Mouse (Mus musculus) lung, adult 2 months (tissue): Measurements from ENCODE around the gene Ifnl3. TPM values are rescaled to one million over a fixed set of nuclear protein-coding genes. Genes with fewer than 3 reads are reported as not detected.

Experiments
- DNase-seq: peaks from one replicate; pipeline ENCODE4 v3.0.0; 2022
- H3K4me1 ChIP-seq: fragments of 200-500 bp; 2 replicates; pipeline ENCODE4 v1.6.1; 2011; ENCODE audit warnings: low read length; ENCODE audit not compliant: control insufficient read depth, insufficient read depth
- H3K4me3 ChIP-seq: fragments of 200-500 bp; replicated peaks from 2 replicates; pipeline ENCODE3; 2011; ENCODE audit warnings: low read depth, mild to moderate bottlenecking, control low read depth, low read length; ENCODE audit errors: extremely low read depth
- CTCF ChIP-seq: fragments of 200-500 bp; IDR thresholded peaks from 2 replicates; pipeline ENCODE4 v1.5.1; 2011; ENCODE audit warnings: mild to moderate bottlenecking, low read length, control low read depth; ENCODE audit not compliant: insufficient read depth
- POLR2A ChIP-seq: fragments of 200-500 bp; IDR thresholded peaks from 2 replicates; pipeline ENCODE4 v1.6.1; 2011; ENCODE audit warnings: low read depth, mild to moderate bottlenecking, control low read depth, low read length, borderline replicate concordance; ENCODE audit errors: extremely low read depth
- WGBS: fragments of 180-500 bp; shearing (Covaris S2); methylation state at CpG from one replicate; pipeline ENCODE4 v1.1.7; 2018; 5-methylcytosine and 5-hydroxymethylcytosine counted together
- polyA plus RNA-seq: library from polyadenylated mRNA; depleted of rRNA; stranded (reverse); fragments of >200 nt; gene quantifications from 2 replicates; pipeline ENCODE4 v1.2.3, GENCODE M21; 2012

Gene Ifnl3
- polyA plus RNA-seq, 1 experiment: not detected

DNA sequence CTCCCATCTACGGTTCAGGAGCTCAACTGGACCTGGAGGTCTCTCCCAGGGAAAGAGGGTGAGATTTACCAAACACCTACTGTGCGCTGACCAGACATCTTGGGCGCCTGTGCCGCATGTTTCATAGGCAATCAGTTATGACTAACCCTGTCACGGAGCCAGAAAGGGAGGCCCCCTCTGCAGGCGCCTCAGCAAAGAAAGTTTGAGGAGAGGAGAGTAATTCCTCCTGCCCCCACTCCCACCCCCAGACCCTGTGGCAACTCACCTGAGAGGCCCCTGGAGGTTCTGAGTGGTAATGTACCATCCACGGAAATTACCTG is 23.2 kb downstream of the Ifnl3 start:
- Histone ChIP-seq H3K4me3 (no peak overlapping the region), H3K4me1 (no peaks in the 10 kb centered on the region)
- no peak for DNase-seq
- 49% methylated on average over 7 of the region's 7 CpGs for WGBS
- TF ChIP-seq CTCF (no peak), POLR2A (no peak)

DNA sequence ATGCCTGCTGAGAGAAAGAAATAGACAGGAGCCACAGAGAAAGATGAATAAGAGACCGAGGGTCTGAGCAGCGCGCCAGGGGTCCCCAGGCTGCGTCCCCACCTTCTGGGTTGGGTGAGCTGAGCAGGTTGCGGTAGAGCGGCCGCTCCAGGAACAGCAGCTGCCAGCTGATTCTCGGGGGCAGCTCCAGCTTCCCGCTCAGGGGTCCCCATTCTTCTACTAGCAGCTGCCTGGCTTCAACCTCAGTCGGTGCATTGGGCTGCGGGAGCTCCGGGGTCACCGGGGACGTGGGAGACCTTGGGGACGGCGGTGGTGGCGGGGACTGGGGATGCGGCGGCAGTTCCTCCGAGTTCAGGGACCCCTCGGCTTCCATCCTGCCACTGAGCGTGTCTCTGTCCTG is 24.0 kb downstream of the Ifnl3 start:
- DNase-seq: no peak
- no peak for TF ChIP-seq POLR2A
- no peak for TF ChIP-seq CTCF
- Histone ChIP-seq H3K4me3 (no peak overlapping the region), H3K4me1 (no peaks in the 10 kb centered on the region)
- 2% methylated on average over 22 of the region's 22 CpGs for WGBS

DNA sequence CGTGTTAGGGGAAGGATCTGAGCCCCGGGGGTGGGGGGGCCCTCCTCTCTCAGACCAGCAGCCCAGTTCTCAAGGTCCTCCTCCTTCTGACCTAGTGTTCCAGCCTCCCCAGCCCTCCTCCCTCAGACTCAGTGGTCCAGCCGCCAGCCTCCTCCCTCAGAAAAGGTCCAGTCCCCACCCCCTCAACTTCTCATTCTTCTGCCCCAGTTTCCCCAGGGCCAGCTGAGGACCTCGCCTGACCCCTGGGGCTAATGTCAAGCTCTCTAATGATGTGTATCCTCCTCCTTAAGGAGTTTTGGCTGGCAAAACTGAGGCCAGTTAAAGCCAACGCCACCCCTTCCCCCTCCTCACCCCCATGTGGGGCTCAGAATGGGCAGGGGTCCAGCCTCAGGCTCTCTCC is 24.5 kb downstream of the Ifnl3 start, which contains the start of gene Nccrp1:
Nccrp1 (minus strand) TSS at position 101 of the 400 bp plus-strand sequence.
- no peak for DNase-seq

DNA sequence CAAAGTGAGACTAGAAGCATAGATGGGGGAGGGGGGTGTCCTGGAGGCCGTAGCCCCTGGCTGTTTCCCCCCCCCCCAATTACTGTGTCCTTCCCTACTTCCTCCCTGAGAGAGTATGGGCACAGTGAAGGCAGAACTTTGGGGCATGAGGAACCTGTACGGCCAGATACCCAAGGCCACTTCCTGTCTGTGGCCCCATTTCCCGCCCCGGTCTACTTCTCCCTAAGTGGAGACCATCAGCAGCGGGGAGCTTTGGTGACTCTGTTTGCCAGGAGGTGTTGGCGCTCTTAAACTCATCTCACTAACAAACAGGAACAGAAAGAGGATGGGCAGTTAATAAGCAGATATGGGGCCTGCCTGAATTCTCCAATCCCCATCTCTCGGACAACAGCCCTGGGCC is 25.0 kb downstream of the Ifnl3 start:
- DNase-seq: no peak
- H3K4me3 ChIP-seq: no peak overlapping the region
- no peak for TF ChIP-seq CTCF
- TF ChIP-seq POLR2A: no peak
- no peaks in the 10 kb centered on the region for H3K4me1 ChIP-seq
- 57% methylated on average over 7 of the region's 7 CpGs for WGBS

More for the DNA sequence above, 24.5 kb downstream of the Ifnl3 start, which contains the start of gene Nccrp1:
- H3K4me1 ChIP-seq: no peaks in the 10 kb centered on the region
- WGBS: 8% methylated on average over 5 of the region's 5 CpGs
- TF ChIP-seq POLR2A (no peak), CTCF (no peak)
- H3K4me3 ChIP-seq: no peak within 1 kb of the TSS

DNA sequence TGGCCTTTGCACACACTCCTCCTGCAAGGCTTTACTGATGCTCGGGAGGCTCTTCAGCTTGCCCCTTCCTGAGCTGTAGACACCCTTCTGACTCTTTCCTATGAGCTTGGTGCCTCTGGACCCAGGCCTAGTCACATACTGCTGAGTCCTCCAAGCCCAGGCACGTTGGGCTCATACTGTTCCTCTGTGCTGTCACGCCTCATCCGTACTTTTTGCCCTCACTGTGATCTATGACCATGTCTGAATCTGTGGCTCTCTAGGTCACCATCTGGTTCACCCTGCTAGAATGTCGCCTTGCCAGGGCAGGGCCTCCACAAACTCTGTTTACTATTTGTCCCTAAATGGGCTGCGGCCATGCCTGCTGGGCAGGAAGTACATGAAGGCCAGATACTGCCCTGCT is 30.4 kb downstream of the Ifnl3 start:
- WGBS: 78% methylated on average over 6 of the region's 6 CpGs

DNA sequence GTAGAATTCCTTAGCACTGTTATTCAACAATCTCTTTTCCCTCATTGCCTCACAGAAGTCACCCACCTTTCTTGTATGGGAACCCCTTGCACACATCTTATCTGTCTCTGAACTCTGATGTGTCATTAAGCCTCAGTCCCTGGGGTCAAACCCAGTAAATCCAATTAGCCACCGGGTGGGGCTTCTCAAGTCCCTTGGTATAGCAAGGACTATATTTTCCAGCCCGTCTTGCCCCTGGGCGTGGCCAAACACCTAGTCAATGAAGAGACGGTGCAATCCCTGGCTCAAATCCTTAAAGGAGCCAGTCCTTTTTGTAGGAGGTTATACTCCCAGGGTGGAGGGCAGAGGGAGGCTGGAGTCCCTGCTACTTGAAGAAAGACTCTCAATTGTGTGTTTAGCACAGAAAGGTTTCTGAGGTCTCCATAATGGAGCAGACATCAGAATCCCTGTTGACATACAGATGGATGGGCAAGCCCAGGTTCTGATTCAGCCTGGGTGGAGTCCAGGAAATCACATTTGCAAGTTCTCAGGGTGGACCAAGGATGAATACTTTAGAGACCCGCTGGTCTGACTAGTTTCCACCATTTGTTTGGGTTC is 33.4 kb downstream of the Ifnl3 start:
- DNase-seq: no peak
- Histone ChIP-seq H3K4me3 (no peak overlapping the region), H3K4me1 (peaks cover 5% of the 10 kb centered on the region)
- TF ChIP-seq POLR2A: no peak
- TF ChIP-seq CTCF: no peak
- 16% methylated on average over 5 of the region's 5 CpGs for WGBS

More for the DNA sequence above, 30.4 kb downstream of the Ifnl3 start:
- DNase-seq: no peak
- no peak for TF ChIP-seq CTCF
- TF ChIP-seq POLR2A: no peak
- Histone ChIP-seq H3K4me1 (no peaks in the 10 kb centered on the region), H3K4me3 (no peak overlapping the region)

DNA sequence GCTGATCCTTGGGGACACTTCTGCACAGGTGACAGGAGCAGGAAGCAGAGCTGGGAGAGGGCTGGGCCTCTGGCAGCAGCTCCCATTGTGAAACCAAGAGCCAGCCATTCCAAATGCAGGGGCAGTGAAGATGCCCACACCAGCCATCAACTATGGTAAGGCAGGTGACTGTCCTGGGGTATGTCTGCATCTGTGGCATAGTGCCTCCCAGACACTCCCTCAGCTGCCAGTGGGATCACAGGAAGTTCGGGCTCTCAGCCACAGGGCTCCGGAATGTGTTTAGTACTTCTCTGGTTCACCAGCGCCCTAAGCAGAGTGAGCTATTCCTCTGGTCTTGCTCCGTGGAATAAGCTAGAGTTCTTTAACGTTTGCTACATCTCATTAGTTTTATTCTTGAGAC is 34.4 kb downstream of the Ifnl3 start:
- no peak overlapping the region for H3K4me3 ChIP-seq
- no peak for DNase-seq
- no peak for TF ChIP-seq CTCF
- no peak for TF ChIP-seq POLR2A
- H3K4me1 ChIP-seq: peaks cover 5% of the 10 kb centered on the region
- 42% methylated on average over 5 of the region's 5 CpGs for WGBS

DNA sequence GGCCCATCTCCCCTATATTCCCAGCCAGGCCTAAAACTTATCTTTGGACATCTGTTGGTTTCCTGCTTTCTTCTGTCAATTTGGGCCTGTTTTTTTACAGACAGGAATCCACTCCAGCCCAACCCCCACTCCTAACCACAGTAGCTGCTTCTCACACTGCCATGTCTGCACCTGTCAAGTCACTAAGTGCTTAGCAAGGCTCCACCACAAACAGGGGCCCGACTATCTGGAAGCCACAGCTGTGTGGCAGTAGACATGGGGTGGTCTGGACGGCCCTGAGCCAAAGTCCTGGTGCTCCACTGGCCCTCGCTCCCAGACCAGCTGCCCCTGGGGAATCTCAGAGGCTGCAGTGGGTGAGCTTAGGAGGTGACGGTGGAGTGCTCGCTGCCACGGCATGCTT is 35.1 kb downstream of the Ifnl3 start:
- H3K4me1 ChIP-seq: peaks cover 5% of the 10 kb centered on the region
- no peak for DNase-seq
- 59% methylated on average over 6 of the region's 6 CpGs for WGBS
- TF ChIP-seq POLR2A: no peak
- TF ChIP-seq CTCF: no peak
- H3K4me3 ChIP-seq: no peak overlapping the region

DNA sequence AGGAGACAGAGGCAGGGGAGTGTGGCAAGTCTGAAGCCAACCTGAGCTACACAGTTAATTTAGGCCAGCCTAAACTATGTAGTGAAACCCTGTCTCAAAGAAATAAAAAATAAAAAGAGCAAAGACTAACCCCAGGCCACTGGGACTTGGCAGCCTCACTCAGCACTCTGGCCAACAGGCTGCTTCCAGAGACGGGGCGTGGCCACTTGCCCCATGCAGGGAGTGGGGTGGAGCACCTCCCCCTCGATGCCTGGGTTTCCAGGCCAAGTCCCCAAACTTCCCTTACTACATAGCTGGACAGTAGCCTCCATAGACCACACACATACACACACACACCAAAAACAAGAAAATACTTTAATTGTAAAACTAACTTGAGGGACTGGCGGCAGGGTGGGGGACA is 35.9 kb downstream of the Ifnl3 start:
- WGBS: 24% methylated on average over 4 of the region's 4 CpGs
- TF ChIP-seq CTCF (no peak), POLR2A (no peak)
- peaks cover 5% of the 10 kb centered on the region for H3K4me1 ChIP-seq
- no peak overlapping the region for H3K4me3 ChIP-seq
- peak; percentile 39 for DNase-seq

DNA sequence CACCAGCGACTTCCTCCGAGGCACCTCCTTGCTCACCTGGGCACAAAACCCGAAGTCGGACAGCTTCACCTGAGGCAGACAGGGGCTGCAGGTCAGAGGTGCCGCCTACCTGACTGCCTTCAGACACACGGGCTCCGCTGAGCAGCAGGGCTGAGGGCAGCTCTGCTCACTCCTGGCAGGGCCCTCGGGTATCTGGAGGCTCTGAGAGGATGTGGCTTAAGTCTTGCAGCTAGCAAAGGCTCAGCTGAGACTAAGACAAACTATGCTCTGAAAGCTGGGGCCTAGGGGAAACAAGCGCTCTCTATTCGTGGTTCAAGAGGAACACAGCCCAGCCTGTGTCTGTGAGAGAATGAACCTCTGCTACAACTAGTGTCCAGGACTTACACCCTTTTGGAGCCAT is 38.2 kb downstream of the Ifnl3 start:
- TF ChIP-seq POLR2A: no peak
- TF ChIP-seq CTCF: no peak
- 87% methylated on average over 10 of the region's 10 CpGs for WGBS
- Histone ChIP-seq H3K4me1 (peaks cover 5% of the 10 kb centered on the region), H3K4me3 (no peak overlapping the region)
- no peak for DNase-seq

DNA sequence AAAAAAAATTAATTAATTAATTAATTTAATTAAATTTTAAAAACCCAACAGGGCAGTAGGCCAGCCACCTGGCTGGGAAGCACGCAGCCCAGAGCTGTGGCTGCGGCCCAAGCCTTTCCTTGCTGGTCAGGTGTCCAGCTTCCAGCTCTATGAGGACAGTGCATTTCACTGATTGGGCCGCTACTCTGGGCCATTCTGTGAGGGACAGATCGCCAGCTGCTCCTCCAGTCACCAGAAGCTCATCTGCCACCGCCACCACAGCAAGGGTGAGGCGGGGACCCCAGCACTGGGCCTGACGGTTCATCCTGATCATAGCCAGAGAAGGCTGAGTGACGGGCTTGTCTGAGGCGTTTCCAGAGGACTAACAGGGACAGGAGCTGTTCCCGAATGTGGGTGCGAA is 39.3 kb downstream of the Ifnl3 start:
- H3K4me3 ChIP-seq: no peak overlapping the region
- peaks cover 5% of the 10 kb centered on the region for H3K4me1 ChIP-seq
- no peak for DNase-seq
- no peak for TF ChIP-seq POLR2A
- no peak for TF ChIP-seq CTCF
- WGBS: 90% methylated on average over 11 of the region's 11 CpGs
